Mouse (Mus musculus) brain, embryonic 14.5 days (tissue): ENCODE results near the gene Snx14.
"Not testable (repeated sequence)": the region's sequence is repeated elsewhere in the genome, so short reads cannot be mapped to it uniquely, and the experiment has no call there.

Experiments used
- CTCF ChIP-seq: fragments of 200-500 bp; IDR thresholded peaks from 2 replicates; pipeline ENCODE4 v1.5.1; 2012; ENCODE audit warnings: inconsistent platforms, mild to moderate bottlenecking, moderate library complexity, borderline replicate concordance; ENCODE audit not compliant: insufficient read depth, insufficient read length; ENCODE audit errors: extremely low read depth
- POLR2A ChIP-seq: fragments of 200-500 bp; IDR thresholded peaks from 2 replicates; pipeline ENCODE4 v1.6.1; 2012; ENCODE audit warnings: mild to moderate bottlenecking, inconsistent platforms, borderline replicate concordance; ENCODE audit not compliant: poor library complexity, insufficient read depth, insufficient read length, severe bottlenecking; ENCODE audit errors: extremely low read depth

DNA sequence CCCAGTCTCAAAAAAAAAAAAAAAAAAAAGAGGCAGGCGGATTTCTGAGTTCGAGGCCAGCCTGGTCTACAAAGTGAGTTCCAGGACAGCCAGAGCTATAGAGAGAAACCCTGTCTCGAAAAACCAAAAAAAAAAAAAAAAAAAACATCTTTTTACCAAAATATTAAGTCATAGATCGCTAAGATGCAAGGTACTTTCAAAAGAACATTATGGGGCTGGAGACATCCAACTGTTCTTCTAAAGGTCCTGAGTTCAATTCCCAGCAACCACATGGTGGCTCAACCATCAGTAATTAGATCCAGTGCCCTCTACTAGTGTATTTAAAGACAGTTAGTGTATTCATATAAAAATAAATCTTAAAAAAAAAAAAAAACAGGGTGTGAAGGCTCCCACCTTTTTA is 22.3 kb upstream of the Snx14 start:
- not testable (repeated sequence) for TF ChIP-seq CTCF, POLR2A
